Mouse (Mus musculus): ENCODE data around the gene 6430548M08Rik. TPM values are rescaled to one million over a fixed set of nuclear protein-coding genes. Genes with fewer than 3 reads are reported as not detected.

Gene 6430548M08Rik
- polyA plus RNA-seq, 1 experiment from 2014 or later = 8.5 TPM

DNA sequence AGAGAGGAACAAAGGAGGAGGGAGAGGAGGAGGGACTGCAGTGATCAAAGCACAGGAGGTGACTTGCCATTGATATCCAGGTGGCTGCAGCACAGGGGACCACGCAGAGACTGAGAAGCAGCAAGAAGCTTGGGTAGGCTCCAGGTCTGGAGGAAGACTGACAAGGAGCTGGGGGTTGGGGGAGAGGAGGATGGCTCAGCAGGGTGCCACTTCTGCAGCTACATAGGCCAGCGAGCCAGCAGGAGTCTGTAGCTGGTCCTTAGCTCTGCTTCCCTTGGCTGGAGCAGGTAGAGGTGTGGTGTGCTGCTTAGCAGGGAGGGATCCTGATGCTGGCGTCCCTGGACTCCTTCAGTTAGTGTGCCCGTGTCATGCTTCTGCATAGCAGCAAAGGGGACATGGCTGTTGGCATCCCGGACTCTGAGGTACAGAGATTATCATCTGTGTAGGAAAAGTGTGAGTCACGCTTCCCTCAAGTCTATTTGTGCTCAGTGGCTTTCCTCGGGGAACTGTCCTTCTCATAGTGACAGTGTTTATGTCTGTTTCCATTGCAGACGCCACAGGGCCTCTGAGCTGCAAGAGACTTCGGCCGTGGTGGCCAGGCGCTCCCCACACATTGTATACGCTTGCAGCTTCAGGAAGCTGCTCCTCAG is 30.8 kb downstream of the 6430548M08Rik start:
- H3K27ac ChIP-seq (ENCODE audit: low read length) = peak overlapping the region; percentile 77
- peaks cover 12% of the 10 kb centered on the region; the same call in 1 of the 2 replicates for H3K4me1 ChIP-seq (replicated peaks; ENCODE audit: control insufficient read depth, insufficient read depth, low read length)
- H3K9me3 ChIP-seq (ENCODE audit: control insufficient read depth, low read length) = no peaks in the 10 kb centered on the region
- H3K27me3 ChIP-seq (ENCODE audit: control insufficient read depth, insufficient read depth, low read depth, low read length) = peaks cover 4% of the 10 kb centered on the region; the same call in 1 of the 2 replicates
- no peaks in the 10 kb centered on the region for H3K36me3 ChIP-seq (ENCODE audit: control insufficient read depth, insufficient read depth, low read length)
- H3K4me3 ChIP-seq (ENCODE audit: low read length) = no peak overlapping the region
- H3K4me2 ChIP-seq (ENCODE audit: low read depth, low read length) = no peak overlapping the region
- no peak overlapping the region for H3K9ac ChIP-seq (ENCODE audit: low read length)
- peak; percentile 68 for ATAC-seq (ENCODE audit: low read depth)
- 36% methylated on average over 12 of the region's 12 CpGs for WGBS

GRCm38 (mm10) chr8:120146051-120146450 is 32.1 kb downstream of the 6430548M08Rik start:
- H3K9me3 ChIP-seq (ENCODE audit: control insufficient read depth, low read length) = no peaks in the 10 kb centered on the region
- H3K36me3 ChIP-seq (ENCODE audit: control insufficient read depth, insufficient read depth, low read length) = no peaks in the 10 kb centered on the region
- H3K27ac ChIP-seq (ENCODE audit: low read length) = no peak overlapping the region
- ATAC-seq (ENCODE audit: low read depth) = no peak
- peaks cover 4% of the 10 kb centered on the region; the same call in 1 of the 2 replicates for H3K27me3 ChIP-seq (ENCODE audit: control insufficient read depth, insufficient read depth, low read depth, low read length)
- H3K4me2 ChIP-seq (ENCODE audit: low read depth, low read length) = no peak overlapping the region
- H3K4me3 ChIP-seq (ENCODE audit: low read length) = no peak overlapping the region
- H3K9ac ChIP-seq (ENCODE audit: low read length) = no peak overlapping the region
- peaks cover 5% of the 10 kb centered on the region; the same call in 1 of the 2 replicates for H3K4me1 ChIP-seq (replicated peaks; ENCODE audit: control insufficient read depth, insufficient read depth, low read length)
- 69% methylated on average over 1 of the region's 1 CpGs for WGBS

DNA sequence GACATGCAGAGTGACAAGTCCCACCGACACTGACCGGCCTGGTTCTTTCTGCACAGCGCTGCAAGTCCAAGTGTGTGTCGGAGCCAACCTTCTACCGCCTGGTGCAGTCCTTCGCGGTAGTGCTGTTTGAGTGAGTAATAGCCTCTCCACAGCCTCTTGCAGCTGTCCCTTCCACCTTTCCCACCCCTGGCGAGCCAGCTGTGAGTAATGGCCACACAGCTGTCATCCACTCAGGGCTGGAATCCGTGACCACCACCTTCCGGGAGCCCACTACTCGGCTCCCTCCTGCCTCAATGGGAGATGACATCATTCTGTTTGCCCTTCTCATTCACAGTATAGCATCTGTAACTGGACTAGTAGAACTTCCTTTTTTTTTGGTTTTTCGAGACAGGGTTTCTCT is 36.1 kb downstream of the 6430548M08Rik start:
- Histone ChIP-seq H3K27me3 (ENCODE audit: control insufficient read depth, insufficient read depth, low read depth, low read length) (no peaks in the 10 kb centered on the region), H3K9me3 (ENCODE audit: control insufficient read depth, low read length) (no peaks in the 10 kb centered on the region), H3K36me3 (ENCODE audit: control insufficient read depth, insufficient read depth, low read length) (no peaks in the 10 kb centered on the region), H3K27ac (ENCODE audit: low read length) (no peak overlapping the region), H3K4me3 (ENCODE audit: low read length) (no peak overlapping the region), H3K9ac (ENCODE audit: low read length) (no peak overlapping the region), H3K4me2 (ENCODE audit: low read depth, low read length) (no peak overlapping the region), H3K4me1 (replicated peaks; ENCODE audit: control insufficient read depth, insufficient read depth, low read length) (no peaks in the 10 kb centered on the region; the same call in 1 of the 2 replicates)
- no peak for ATAC-seq (ENCODE audit: low read depth)
- 37% methylated on average over 12 of the region's 12 CpGs for WGBS

DNA sequence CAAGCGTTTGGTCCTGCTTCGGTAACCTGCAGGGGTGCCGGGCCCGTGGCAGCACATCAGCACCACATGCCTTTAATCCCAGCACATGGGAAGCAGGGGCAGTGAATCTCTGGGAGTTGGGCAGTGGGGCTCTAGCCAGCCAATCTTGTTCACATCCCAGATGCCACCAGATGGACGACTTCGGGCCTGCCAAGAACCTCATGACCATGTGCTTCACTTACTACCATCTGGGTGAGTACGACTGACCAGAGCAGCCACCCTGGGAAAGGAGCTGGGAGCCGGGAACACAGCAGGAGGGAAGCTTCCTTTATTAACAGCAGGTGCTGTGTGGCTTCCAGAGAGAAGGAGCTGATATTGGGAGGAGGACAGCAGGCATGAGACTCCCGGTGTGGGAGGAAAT is 37.2 kb downstream of the 6430548M08Rik start:
- Histone ChIP-seq H3K27ac (ENCODE audit: low read length) (no peak overlapping the region), H3K9me3 (ENCODE audit: control insufficient read depth, low read length) (no peaks in the 10 kb centered on the region), H3K36me3 (ENCODE audit: control insufficient read depth, insufficient read depth, low read length) (no peaks in the 10 kb centered on the region), H3K4me3 (ENCODE audit: low read length) (no peak overlapping the region), H3K4me1 (replicated peaks; ENCODE audit: control insufficient read depth, insufficient read depth, low read length) (no peaks in the 10 kb centered on the region; the same call in 1 of the 2 replicates), H3K9ac (ENCODE audit: low read length) (no peak overlapping the region), H3K27me3 (ENCODE audit: control insufficient read depth, insufficient read depth, low read depth, low read length) (no peaks in the 10 kb centered on the region), H3K4me2 (ENCODE audit: low read depth, low read length) (no peak overlapping the region)
- 68% methylated on average over 9 of the region's 9 CpGs for WGBS
- no peak for ATAC-seq (ENCODE audit: low read depth)

GRCm38 (mm10) chr8:120152636-120153035 is 38.7 kb downstream of the 6430548M08Rik start:
- Histone ChIP-seq H3K9ac (ENCODE audit: low read length) (no peak overlapping the region), H3K27ac (ENCODE audit: low read length) (peak overlapping the region; percentile 29), H3K4me2 (ENCODE audit: low read depth, low read length) (no peak overlapping the region), H3K27me3 (ENCODE audit: control insufficient read depth, insufficient read depth, low read depth, low read length) (no peaks in the 10 kb centered on the region), H3K4me3 (ENCODE audit: low read length) (no peak overlapping the region), H3K36me3 (ENCODE audit: control insufficient read depth, insufficient read depth, low read length) (no peaks in the 10 kb centered on the region), H3K9me3 (ENCODE audit: control insufficient read depth, low read length) (no peaks in the 10 kb centered on the region), H3K4me1 (replicated peaks; ENCODE audit: control insufficient read depth, insufficient read depth, low read length) (no peaks in the 10 kb centered on the region; the same call in 1 of the 2 replicates)
- peak; percentile 49; the same call in 1 of the 2 replicates for ATAC-seq (ENCODE audit: low read depth)
- WGBS = 51% methylated on average over 7 of the region's 7 CpGs

DNA sequence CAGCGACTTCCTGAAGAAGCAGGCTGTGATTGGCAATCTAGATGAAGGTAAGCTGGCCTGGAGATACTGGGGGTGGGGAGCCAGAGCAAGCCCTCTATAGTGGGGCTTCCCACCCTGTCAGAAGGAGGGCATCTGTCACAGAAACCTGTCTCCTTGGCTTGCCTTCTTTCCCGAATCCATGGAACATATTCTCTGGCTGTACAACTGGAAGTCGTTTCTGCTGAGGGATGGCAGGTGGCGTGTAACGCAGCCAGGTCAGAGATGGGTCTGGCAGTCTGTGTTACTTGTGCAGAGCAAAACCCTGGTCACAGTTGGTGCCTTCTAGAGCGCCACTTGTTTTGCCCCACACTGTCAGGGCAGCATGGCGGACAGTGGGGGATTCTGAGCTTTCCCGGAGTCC is 46.4 kb downstream of the 6430548M08Rik start:
- Histone ChIP-seq H3K4me3 (ENCODE audit: low read length) (no peak overlapping the region), H3K27ac (ENCODE audit: low read length) (no peak overlapping the region), H3K36me3 (ENCODE audit: control insufficient read depth, insufficient read depth, low read length) (no peaks in the 10 kb centered on the region), H3K27me3 (ENCODE audit: control insufficient read depth, insufficient read depth, low read depth, low read length) (0 out of 2 replicates have a peak, but pooled peaks cover 2% of the 10 kb centered on the region), H3K4me2 (ENCODE audit: low read depth, low read length) (no peak overlapping the region), H3K4me1 (replicated peaks; ENCODE audit: control insufficient read depth, insufficient read depth, low read length) (no peaks in the 10 kb centered on the region; the same call in 1 of the 2 replicates), H3K9ac (ENCODE audit: low read length) (no peak overlapping the region), H3K9me3 (ENCODE audit: control insufficient read depth, low read length) (no peaks in the 10 kb centered on the region)
- ATAC-seq (ENCODE audit: low read depth) = no peak
- 82% methylated on average over 8 of the region's 8 CpGs for whole genome bisulfite sequencing

GRCm38 (mm10) chr8:120161658-120162403 is 47.9 kb downstream of the 6430548M08Rik start:
- no peak overlapping the region for H3K4me2 ChIP-seq (ENCODE audit: low read depth, low read length)
- H3K9ac ChIP-seq (ENCODE audit: low read length) = no peak overlapping the region
- H3K9me3 ChIP-seq (ENCODE audit: control insufficient read depth, low read length) = no peaks in the 10 kb centered on the region
- 60% methylated on average over 16 of the region's 16 CpGs for WGBS
- H3K4me3 ChIP-seq (ENCODE audit: low read length) = no peak overlapping the region
- no peak overlapping the region for H3K27ac ChIP-seq (ENCODE audit: low read length)
- no peaks in the 10 kb centered on the region; the same call in 1 of the 2 replicates for H3K4me1 ChIP-seq (replicated peaks; ENCODE audit: control insufficient read depth, insufficient read depth, low read length)
- H3K36me3 ChIP-seq (ENCODE audit: control insufficient read depth, insufficient read depth, low read length) = no peaks in the 10 kb centered on the region
- 0 out of 2 replicates have a peak, but pooled peaks cover 2% of the 10 kb centered on the region for H3K27me3 ChIP-seq (ENCODE audit: control insufficient read depth, insufficient read depth, low read depth, low read length)
- peak; percentile 44; the same call in 1 of the 2 replicates for ATAC-seq (ENCODE audit: low read depth)

DNA sequence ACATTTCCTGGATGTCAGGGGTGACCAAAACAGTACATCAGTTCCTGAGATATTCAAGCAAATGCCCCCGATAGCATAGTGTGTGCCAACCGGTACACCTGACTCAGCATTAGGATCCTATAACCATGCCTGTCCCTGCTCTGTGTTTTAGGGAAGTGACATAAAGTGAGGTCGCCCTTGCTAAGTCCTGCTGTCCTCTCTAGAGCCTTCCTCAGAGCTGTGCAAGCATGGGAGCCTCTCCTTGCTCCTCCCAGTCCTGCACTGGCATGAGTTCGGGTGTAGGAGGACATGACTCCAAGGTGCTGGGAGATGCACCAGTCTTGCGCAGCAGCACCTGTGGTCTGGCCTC is 48.4 kb downstream of the 6430548M08Rik start:
- 0 out of 2 replicates have a peak, but pooled peaks cover 2% of the 10 kb centered on the region for H3K27me3 ChIP-seq (ENCODE audit: control insufficient read depth, insufficient read depth, low read depth, low read length)

GRCm38 (mm10) chr8:120163376-120163775 is 49.4 kb downstream of the 6430548M08Rik start:
- no peak overlapping the region for H3K9ac ChIP-seq (ENCODE audit: low read length)
- H3K4me3 ChIP-seq (ENCODE audit: low read length) = no peak overlapping the region
- no peak overlapping the region for H3K4me2 ChIP-seq (ENCODE audit: low read depth, low read length)
- 49% methylated on average over 8 of the region's 8 CpGs for WGBS
- no peaks in the 10 kb centered on the region for H3K36me3 ChIP-seq (ENCODE audit: control insufficient read depth, insufficient read depth, low read length)
- H3K27me3 ChIP-seq (ENCODE audit: control insufficient read depth, insufficient read depth, low read depth, low read length) = peaks cover 2% of the 10 kb centered on the region; the same call in 1 of the 2 replicates
- no peak overlapping the region for H3K27ac ChIP-seq (ENCODE audit: low read length)
- H3K9me3 ChIP-seq (ENCODE audit: control insufficient read depth, low read length) = no peaks in the 10 kb centered on the region
- no peaks in the 10 kb centered on the region; the same call in 1 of the 2 replicates for H3K4me1 ChIP-seq (replicated peaks; ENCODE audit: control insufficient read depth, insufficient read depth, low read length)
- no peak for ATAC-seq (ENCODE audit: low read depth)

More for the DNA sequence above, 48.4 kb downstream of the 6430548M08Rik start:
- Histone ChIP-seq H3K36me3 (ENCODE audit: control insufficient read depth, insufficient read depth, low read length) (no peaks in the 10 kb centered on the region), H3K9me3 (ENCODE audit: control insufficient read depth, low read length) (no peaks in the 10 kb centered on the region), H3K4me2 (ENCODE audit: low read depth, low read length) (no peak overlapping the region), H3K27ac (ENCODE audit: low read length) (no peak overlapping the region), H3K9ac (ENCODE audit: low read length) (no peak overlapping the region), H3K4me1 (replicated peaks; ENCODE audit: control insufficient read depth, insufficient read depth, low read length) (no peaks in the 10 kb centered on the region; the same call in 1 of the 2 replicates), H3K4me3 (ENCODE audit: low read length) (no peak overlapping the region)
- ATAC-seq (ENCODE audit: low read depth) = no peak
- 72% methylated on average over 5 of the region's 5 CpGs for WGBS

Data from lung, embryonic 16.5 days (tissue).